Mouse (Mus musculus): Measurements from ENCODE around the gene Tapt1.

DNA sequence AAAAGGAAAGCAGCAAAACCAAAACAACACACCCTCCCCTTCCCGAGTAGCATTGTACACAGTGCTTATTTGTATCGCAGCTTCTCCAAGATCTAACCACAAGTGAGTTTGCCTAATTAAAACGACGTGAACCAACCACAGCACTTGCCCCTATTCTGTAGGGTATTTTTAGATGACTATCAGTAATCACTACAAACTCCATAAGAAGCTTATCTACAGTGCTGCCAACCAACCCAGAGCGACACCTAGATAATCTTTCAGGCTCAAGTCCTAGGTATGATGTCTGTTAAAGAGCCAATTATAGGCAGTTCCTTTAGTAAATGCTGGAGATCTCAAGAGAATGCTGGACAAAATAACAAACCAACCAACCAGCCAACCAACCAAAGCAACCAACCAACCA, 28.6 kb downstream of the Tapt1 start:
- TF ChIP-seq CTCF (IDR thresholded peaks at IDR 0.05; ENCODE audit: low read depth) (no peak), EP300 (IDR thresholded peaks at IDR 0.05; ENCODE audit: low read depth) (no peak)
